Mouse (Mus musculus) thymus, adult 2 months (tissue): ENCODE data around the gene Fndc3a.

Experiments used
- CTCF ChIP-seq: fragments of 200-500 bp; IDR thresholded peaks from 2 replicates; pipeline ENCODE4 v1.5.1; 2012; ENCODE audit warnings: mild to moderate bottlenecking, control low read depth, low read length, moderate library complexity, borderline replicate concordance; ENCODE audit not compliant: control insufficient read depth, poor library complexity, insufficient read depth; ENCODE audit errors: extremely low read depth
- POLR2A ChIP-seq: fragments of 200-500 bp; IDR thresholded peaks from 2 replicates; pipeline ENCODE4 v1.6.1; 2012; ENCODE audit warnings: mild to moderate bottlenecking, low read length, control low read depth, moderate library complexity; ENCODE audit not compliant: control insufficient read depth, poor library complexity, insufficient read depth; ENCODE audit errors: extremely low read depth

DNA sequence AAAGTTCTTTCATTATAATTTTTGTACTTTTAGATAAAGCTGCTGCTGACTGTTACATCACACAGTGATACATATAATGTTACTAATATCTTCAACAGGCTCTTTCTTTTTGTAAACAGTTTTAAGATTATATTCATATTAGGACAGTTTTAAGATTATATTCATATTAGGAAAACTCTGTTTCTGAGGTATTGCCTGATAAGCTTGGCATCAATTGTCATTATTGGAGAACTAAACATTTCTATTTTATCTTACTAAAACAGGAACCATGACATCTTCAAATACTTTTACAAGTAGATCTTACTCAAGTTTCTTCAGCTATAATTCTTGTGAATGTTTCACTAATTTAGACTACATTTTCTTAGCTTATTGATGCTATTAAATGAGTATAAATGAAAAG lies 84.4 kb downstream of the Fndc3a start:
- no peak for TF ChIP-seq POLR2A
- no peak for TF ChIP-seq CTCF
